Mouse (Mus musculus) liver, adult 2 months (tissue): ENCODE data around the gene Ranbp9.

Experiments used
- CTCF ChIP-seq: fragments of 200-500 bp; IDR thresholded peaks from 2 replicates; pipeline ENCODE4 v1.5.1; 2011; ENCODE audit warnings: low read depth, low read length, control low read depth
- POLR2A ChIP-seq: fragments of 200-500 bp; IDR thresholded peaks from 2 replicates; pipeline ENCODE4 v1.6.1; 2011; ENCODE audit warnings: low read length, control low read depth; ENCODE audit not compliant: insufficient read depth; ENCODE audit errors: extremely low read depth

GRCm38 (mm10) chr13:43450686-43451085, 30.4 kb downstream of the Ranbp9 start:
- TF ChIP-seq CTCF (no peak), POLR2A (no peak)
